Mouse (Mus musculus) neural tube, embryonic 10.5 days (tissue): Measurements from ENCODE around the gene Farsa.
"Not testable (repeated sequence)": the region's sequence is repeated elsewhere in the genome, so short reads cannot be mapped to it uniquely, and the experiment has no call there.

Source experiments
- DNase-seq: peaks from one replicate; pipeline ENCODE4 v3.0.0-alpha.2; 2017; ENCODE audit warnings: low spot score; ENCODE audit errors: extremely low spot score

Farsa gene

DNA sequence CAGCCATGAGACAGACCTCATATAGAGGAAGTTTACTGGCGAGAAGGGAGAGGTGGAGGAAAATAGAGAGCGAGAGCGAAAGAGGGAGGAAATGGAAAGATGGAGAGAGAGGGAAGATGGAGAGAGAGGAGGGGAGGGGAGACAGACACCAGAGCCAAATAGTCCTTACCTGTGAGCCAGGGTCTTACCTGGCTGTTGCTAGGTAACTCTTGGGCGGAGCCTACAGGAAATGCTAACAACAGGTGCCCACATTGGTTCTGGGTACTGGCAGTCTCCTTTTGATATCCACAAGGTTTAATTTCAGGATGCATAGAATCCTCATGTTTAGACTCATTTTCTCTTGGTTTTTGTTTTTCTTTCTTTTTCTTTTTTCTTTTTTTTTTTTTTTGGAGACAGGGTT lies 16.2 kb downstream of the Farsa start:
- DNase-seq: no peak

DNA sequence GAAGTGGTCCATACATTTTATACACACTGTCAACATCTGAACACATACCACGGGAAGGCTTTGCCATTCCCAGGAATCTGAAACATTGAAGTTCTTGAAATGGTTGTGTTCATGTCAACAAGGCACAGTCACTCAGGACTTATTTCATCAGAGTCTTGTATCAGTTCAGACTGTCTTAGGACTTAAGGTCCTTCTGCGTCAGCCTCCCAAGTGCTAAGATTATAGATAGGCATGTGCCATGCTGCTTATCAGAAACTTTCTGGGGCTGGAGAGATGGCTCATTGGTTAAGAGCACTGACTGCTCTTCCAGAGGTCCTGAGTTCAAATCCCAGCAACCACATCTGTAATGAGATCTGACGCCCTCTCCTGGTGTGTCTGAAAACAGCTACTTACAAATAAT lies 17.6 kb downstream of the Farsa start:
- DNase-seq: no peak

DNA sequence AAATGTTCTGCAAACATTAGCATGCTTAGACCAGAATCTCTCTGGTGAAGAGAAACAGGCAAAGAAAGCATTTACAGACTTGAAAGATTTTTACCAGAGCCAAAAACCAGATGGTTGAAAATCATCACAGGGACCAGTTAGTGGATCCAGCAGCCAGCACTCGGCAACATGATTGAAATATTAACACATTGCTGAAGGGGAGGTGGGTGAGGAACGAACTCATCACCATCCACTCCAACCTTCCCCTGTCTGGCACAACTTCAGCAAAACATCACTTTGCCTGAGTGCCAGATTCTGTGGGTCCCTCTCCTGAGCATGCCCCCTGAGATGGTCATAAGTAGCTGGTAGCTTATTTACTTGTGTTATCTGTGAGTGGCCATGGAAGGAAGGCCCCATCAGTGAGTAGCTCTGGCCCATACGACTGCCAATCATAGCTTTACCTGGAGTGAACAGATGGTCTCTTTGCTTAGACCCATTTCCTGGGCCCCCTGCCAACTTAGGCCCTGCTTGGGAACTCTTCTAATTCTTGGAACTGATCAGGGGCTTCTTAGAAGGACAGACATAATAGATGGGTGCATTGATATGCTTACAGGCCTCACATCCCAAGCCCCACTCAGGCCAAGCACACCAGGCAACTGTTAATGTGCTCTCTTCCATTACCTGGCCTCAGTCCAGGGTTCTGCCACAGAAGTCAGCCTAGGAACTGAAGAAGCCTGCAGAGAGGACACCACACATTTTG lies 20.7 kb downstream of the Farsa start:
- no peak for DNase-seq

DNA sequence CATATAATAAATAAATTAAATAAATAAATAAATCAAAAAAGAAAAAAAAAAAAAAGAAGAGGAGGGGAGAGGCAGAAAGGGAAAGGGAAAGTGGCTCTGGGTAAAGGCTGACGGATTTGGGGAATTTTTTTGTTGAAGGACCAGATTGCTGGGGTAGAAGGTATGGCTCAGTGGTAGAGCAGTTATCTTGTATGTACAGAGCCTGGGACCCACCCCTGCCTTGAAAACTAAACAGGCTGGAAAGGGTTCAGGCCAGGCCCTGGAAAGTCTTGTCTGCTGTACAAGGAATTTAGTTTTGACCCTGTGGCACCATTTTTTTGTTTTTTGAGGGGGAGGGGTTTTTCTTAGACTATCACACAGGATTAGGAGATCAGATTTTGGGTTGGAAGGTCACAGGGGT lies 22.1 kb downstream of the Farsa start:
- no peak for DNase-seq

GRCm38 (mm10) chr8:84884728-84885127 lies 27.9 kb downstream of the Farsa start:
- DNase-seq: no peak

DNA sequence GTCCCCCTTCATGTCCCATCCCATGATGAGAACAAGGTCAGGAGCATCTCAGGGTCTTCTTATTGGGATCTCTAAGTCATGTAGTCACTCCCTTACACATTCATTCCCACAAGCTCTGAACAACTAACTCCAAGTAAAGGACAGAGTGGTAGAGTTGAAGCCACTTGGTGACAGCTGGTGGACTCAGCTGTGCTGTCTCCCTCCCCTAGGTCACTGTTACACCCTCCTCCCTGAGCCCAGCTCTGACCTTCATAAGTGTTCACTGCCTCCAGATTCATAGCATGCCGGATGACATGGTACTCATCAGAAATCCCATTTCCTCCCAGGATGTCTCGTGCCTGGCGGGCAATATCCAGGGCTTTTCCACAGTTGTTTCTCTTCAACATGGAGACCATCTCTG lies 31.5 kb downstream of the Farsa start:
- DNase-seq: no peak

DNA sequence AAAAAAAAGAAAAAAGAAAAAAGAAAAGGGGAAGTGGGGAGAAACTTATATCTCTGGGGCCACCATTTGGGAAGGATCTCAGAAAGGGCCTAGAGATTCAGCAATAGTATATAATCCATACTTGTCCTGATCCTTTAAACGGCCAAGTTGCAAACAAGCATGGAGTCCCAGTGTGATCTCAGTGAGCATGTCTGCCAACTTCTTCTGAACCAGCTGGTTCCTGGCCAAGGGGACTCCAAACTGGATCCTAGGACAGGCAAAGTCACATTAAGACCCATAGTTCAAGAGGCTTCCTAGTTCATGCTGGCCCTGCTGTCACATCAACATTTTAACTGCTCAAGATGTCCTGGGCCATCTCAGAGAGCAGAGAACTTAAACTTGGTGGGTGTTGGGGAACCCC lies 32.4 kb downstream of the Farsa start:
- no peak for DNase-seq

DNA sequence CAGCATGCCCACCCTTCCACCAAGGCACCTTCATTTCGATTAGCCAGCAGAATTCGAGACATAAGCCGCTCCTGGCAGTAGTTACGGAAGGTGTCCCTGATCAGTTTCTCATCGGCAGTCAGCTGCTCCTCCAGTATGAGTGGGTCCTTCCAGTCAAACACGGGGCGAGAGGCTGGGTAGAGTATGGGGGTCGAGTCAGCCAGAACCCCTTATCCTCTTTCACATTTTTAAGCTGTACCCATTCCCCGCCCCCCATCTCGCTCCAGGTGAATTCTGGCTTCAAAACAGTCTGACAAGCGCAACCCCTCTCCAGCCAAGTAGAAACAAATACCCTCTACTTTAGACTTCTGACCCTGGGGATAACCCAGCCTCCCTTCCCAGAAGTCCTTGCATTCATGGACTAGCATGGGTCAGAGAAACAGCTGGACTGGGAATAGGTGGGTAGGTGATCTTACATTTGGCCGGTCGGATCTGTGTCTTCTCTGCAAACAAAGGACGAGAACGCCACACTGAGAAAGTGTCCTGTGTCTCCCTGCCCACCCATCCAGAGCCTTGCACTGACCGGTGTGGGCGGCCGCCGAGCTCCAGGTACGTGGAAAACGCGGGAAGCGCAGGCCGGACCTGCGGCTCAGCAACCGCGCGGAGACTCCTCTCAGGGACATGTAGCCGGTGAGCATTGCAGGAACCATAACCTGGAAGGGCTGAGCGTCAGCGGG lies 36.4 kb downstream of the Farsa start:
- DNase-seq: no peak

DNA sequence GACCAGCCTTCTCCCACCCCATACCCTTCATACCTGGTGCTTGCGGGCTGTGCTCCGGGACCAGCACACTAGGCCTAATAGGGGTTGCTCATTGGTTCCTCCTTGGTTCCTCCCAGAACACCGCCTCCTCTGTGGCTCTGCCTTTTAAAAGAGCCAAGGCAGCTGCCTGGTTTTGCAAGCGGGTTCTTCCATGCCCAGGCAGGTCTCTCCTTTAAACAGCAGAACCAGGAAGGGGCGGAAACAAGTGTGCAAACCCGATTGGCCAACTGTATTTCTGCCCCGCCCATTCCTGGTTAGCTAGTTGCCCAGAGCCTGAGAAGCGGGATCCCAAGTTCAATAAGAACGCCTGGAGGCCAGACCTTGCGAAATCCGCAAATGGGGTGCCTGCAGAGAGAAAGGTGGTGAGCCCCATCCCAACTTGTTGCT lies 36.9 kb downstream of the Farsa start, which contains the start of gene Gcdh:
Gene Gcdh (minus strand): TSS at position 213 of the 426 bp plus-strand sequence.
- peak; percentile 82 for DNase-seq

- DNase-seq: no peak
Observed at GRCm38 (mm10) chr8:84895963-84896362, 39.2 kb downstream of the Farsa start.

DNA sequence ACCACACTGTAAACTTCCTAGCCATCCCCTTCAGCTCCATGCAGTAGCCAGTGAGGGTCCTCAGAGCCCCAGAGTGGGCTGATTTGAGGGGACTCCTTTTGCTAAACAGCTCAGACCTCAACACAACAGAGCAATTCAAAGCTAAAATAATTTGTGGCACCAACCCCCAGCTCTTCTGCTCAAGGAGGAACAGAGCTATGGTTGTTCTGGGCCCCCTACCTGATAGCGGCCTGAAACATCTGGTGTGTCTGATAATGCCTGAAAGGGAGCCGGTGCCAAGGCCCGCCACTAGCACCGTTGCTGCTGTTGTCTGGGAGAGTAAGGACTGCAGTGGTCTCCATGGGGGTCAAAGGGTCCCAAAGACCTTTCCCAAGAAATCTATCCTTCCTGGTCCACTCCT lies 44.3 kb downstream of the Farsa start:
- no peak for DNase-seq

DNA sequence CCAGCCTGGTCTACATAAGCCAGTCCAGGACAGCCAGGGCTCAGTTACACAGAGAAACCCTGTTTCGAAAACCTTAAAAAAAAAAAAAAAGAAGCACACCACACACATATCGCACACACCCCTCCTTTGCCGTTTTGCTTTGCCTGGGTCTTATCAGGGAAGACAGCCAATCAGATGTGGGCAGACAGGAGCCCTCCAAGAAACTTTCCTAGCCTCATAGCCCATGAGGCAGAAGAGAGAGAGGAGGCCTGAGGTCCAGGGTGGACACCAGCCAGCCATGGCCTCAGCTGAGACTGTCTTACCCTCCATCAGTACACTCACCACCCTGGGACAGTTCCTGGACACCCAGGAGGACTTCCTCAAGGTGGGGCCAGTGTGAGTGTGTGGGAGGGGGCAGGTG lies 45.0 kb downstream of the Farsa start, which contains the start of gene Klf1:
Gene Klf1 (plus strand): TSS at position 177 of the 400 bp plus-strand sequence.
- no peak for DNase-seq

GRCm38 (mm10) chr8:84902367-84902919 lies 45.7 kb downstream of the Farsa start:
- DNase-seq: no peak

- peak; percentile 93 for DNase-seq
Observed at GRCm38 (mm10) chr8:84902920-84903661, 46.3 kb downstream of the Farsa start.

DNA sequence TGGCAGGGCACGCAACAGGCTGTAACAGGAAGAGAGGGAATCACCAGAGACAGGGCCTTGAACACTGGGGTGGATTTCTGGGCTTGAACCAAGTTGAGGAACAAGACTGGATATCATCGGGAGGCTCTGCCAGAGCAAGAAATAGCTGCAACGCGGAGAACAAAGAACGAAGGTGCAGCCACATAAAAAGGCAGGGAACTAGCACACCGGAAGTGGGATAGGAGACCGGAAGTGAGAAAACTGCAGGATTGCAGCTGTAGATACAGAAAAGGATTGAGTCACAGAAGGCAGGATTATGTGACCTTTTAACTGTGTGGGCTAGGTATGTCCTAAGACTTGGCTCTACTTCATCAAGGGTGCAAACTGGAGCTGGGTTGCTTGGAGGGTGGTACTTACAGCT lies 47.6 kb downstream of the Farsa start:
- no peak for DNase-seq

- no peak for DNase-seq
Observed at GRCm38 (mm10) chr8:84907037-84907436, 50.2 kb downstream of the Farsa start.

DNA sequence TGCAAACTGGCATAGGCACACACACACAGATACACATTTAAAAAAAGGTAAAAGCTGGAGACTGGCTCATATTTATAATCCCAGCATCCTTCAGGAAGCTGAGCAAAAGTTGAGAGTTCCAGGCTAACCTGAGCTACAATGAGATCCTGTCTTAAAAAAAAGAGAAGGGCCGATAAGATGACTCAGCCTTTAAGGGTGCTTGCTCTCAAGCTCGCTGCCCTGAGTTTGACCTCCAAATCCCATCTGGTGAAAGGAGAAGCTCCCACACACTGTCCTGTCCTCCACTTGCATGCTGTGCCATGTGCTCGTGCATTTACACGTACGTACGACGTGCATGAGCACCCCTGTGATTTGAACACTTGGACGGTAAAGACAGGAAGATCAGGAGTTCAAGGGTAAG lies 50.7 kb downstream of the Farsa start:
- DNase-seq: no peak

DNA sequence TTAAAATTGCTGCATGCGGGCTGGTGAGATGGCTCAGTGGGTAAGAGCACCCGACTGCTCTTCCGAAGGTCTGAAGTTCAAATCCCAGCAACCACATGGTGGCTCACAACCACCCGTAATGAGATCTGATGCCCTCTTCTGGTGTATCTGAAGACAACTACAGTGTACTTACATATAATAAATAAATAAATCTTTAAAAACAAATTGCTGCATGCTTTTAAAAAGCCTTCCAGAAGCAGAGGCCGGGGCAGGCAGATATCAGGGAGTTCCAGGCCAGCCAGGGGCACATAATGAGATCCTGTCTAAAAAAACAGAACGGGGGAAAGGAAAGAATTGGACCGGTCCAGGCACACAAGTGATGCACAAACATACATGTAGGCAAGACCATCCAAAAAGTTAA lies 51.2 kb downstream of the Farsa start:
- not testable (repeated sequence) for DNase-seq

GRCm38 (mm10) chr8:84908421-84909161 lies 51.8 kb downstream of the Farsa start, which contains the start of gene Dnase2a:
TSS of gene Dnase2a (plus strand) at chr8:84908560.
- DNase-seq: peak; percentile 92

GRCm38 (mm10) chr8:84909162-84909767 lies 52.5 kb downstream of the Farsa start:
- no peak for DNase-seq

DNA sequence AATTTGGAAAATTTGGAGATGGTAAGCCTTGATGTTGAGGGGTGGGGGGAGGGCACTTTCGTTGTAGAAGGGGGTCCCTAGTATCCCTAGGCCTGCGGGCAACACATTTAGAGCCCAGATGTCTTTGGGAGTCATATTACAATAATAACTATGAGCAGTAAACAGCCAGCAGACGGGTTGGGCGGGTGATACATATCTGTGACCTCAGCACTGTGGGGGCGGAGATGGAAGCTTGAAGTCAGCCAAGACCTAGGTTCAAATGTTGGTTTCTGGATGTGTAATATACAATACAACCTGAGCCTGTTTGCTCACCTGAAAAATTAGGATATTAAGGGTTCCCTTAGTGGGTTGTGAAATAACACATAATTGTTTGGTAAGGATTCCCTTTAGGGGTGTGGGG lies 53.2 kb downstream of the Farsa start:
- no peak for DNase-seq
